Mouse (Mus musculus): Measurements from ENCODE around the gene Strn3. TPM values are rescaled to one million over a fixed set of nuclear protein-coding genes. Genes with fewer than 3 reads are reported as not detected.

Strn3 gene
- polyA plus RNA-seq, 1 experiment: 7.1 TPM

GRCm38 (mm10) chr12:51676442-51676841, 15.3 kb downstream of the Strn3 start:
- DNase-seq (ENCODE audit: low read depth in 1 of 2, low spot score in 2 of 2): no peak
- Histone ChIP-seq H3K27me3 (ENCODE audit: control insufficient read depth, insufficient read depth, low read length) (no peaks in the 10 kb centered on the region), H3K36me3 (ENCODE audit: control insufficient read depth, insufficient read depth, low read length) (no peaks in the 10 kb centered on the region), H3K4me1 (ENCODE audit: control insufficient read depth, insufficient read depth, insufficient read length) (peaks cover 7% of the 10 kb centered on the region), H3K27ac (ENCODE audit: insufficient read depth, low read length) (no peak overlapping the region), H3K4me3 (ENCODE audit: extremely low read depth, insufficient read depth, insufficient read length) (no peak overlapping the region)
- TF ChIP-seq POLR2A (IDR thresholded peaks at IDR 0.05; ENCODE audit: low read depth, low read length) (no peak), CTCF (IDR thresholded peaks at IDR 0.05; ENCODE audit: extremely low read depth, insufficient read depth, insufficient read length, insufficient replicate concordance) (no peak)
- 90% methylated on average over 2 of the region's 2 CpGs for WGBS

- no peaks in the 10 kb centered on the region for H3K27me3 ChIP-seq (ENCODE audit: control insufficient read depth, insufficient read depth, low read length)
- H3K4me3 ChIP-seq (ENCODE audit: extremely low read depth, insufficient read depth, insufficient read length): no peak overlapping the region
- no peak for DNase-seq (ENCODE audit: low read depth in 1 of 2, low spot score in 2 of 2)
- H3K4me1 ChIP-seq (ENCODE audit: control insufficient read depth, insufficient read depth, insufficient read length): no peaks in the 10 kb centered on the region
- TF ChIP-seq CTCF (IDR thresholded peaks at IDR 0.05; ENCODE audit: extremely low read depth, insufficient read depth, insufficient read length, insufficient replicate concordance): no peak
- TF ChIP-seq POLR2A (IDR thresholded peaks at IDR 0.05; ENCODE audit: low read depth, low read length): no peak
- WGBS: 78% methylated on average over 4 of the region's 4 CpGs
- H3K27ac ChIP-seq (ENCODE audit: insufficient read depth, low read length): no peak overlapping the region
- no peaks in the 10 kb centered on the region for H3K36me3 ChIP-seq (ENCODE audit: control insufficient read depth, insufficient read depth, low read length)
Observed at GRCm38 (mm10) chr12:51673270-51673669, 18.4 kb downstream of the Strn3 start.

- no peaks in the 10 kb centered on the region for H3K4me1 ChIP-seq (ENCODE audit: control insufficient read depth, insufficient read depth, insufficient read length)
Observed at GRCm38 (mm10) chr12:51671231-51671891, 20.3 kb downstream of the Strn3 start.

GRCm38 (mm10) chr12:51666708-51667430, 24.8 kb downstream of the Strn3 start:
- DNase-seq (ENCODE audit: low read depth in 1 of 2, low spot score in 2 of 2): peak in 1 of 2 experiments; percentile 11
- H3K36me3 ChIP-seq (ENCODE audit: control insufficient read depth, insufficient read depth, low read length): no peaks in the 10 kb centered on the region
- H3K4me3 ChIP-seq (ENCODE audit: extremely low read depth, insufficient read depth, insufficient read length): no peak overlapping the region
- H3K27me3 ChIP-seq (ENCODE audit: control insufficient read depth, insufficient read depth, low read length): no peaks in the 10 kb centered on the region
- H3K4me1 ChIP-seq (ENCODE audit: control insufficient read depth, insufficient read depth, insufficient read length): no peaks in the 10 kb centered on the region; the same call in 1 of the 2 replicates
- H3K27ac ChIP-seq (ENCODE audit: insufficient read depth, low read length): no peak overlapping the region
- 58% methylated on average over 4 of the region's 4 CpGs for WGBS
- no peak for TF ChIP-seq POLR2A (IDR thresholded peaks at IDR 0.05; ENCODE audit: low read depth, low read length)
- no peak for TF ChIP-seq CTCF (IDR thresholded peaks at IDR 0.05; ENCODE audit: extremely low read depth, insufficient read depth, insufficient read length, insufficient replicate concordance)

More at GRCm38 (mm10) chr12:51671231-51671891, 20.3 kb downstream of the Strn3 start:
- Histone ChIP-seq H3K27me3 (ENCODE audit: control insufficient read depth, insufficient read depth, low read length) (no peaks in the 10 kb centered on the region), H3K4me3 (ENCODE audit: extremely low read depth, insufficient read depth, insufficient read length) (no peak overlapping the region), H3K27ac (ENCODE audit: insufficient read depth, low read length) (no peak overlapping the region), H3K36me3 (ENCODE audit: control insufficient read depth, insufficient read depth, low read length) (no peaks in the 10 kb centered on the region)
- DNase-seq (ENCODE audit: low read depth in 1 of 2, low spot score in 2 of 2): no peak
- 76% methylated on average over 5 of the region's 5 CpGs for WGBS
- no peak for TF ChIP-seq POLR2A (IDR thresholded peaks at IDR 0.05; ENCODE audit: low read depth, low read length)
- TF ChIP-seq CTCF (IDR thresholded peaks at IDR 0.05; ENCODE audit: extremely low read depth, insufficient read depth, insufficient read length, insufficient replicate concordance): no peak

GRCm38 (mm10) chr12:51663908-51664307, 27.8 kb downstream of the Strn3 start:
- H3K27ac ChIP-seq (ENCODE audit: insufficient read depth, low read length): no peak overlapping the region

GRCm38 (mm10) chr12:51663011-51663410, 28.7 kb downstream of the Strn3 start:
- no peak for DNase-seq (ENCODE audit: low read depth in 1 of 2, low spot score in 2 of 2)
- TF ChIP-seq CTCF (IDR thresholded peaks at IDR 0.05; ENCODE audit: extremely low read depth, insufficient read depth, insufficient read length, insufficient replicate concordance) (no peak), POLR2A (IDR thresholded peaks at IDR 0.05; ENCODE audit: low read depth, low read length) (no peak)
- H3K36me3 ChIP-seq (ENCODE audit: control insufficient read depth, insufficient read depth, low read length): no peaks in the 10 kb centered on the region
- H3K27me3 ChIP-seq (ENCODE audit: control insufficient read depth, insufficient read depth, low read length): no peaks in the 10 kb centered on the region
- no peaks in the 10 kb centered on the region; the same call in 1 of the 2 replicates for H3K4me1 ChIP-seq (ENCODE audit: control insufficient read depth, insufficient read depth, insufficient read length)
- H3K27ac ChIP-seq (ENCODE audit: insufficient read depth, low read length): no peak overlapping the region
- H3K4me3 ChIP-seq (ENCODE audit: extremely low read depth, insufficient read depth, insufficient read length): no peak overlapping the region

More at GRCm38 (mm10) chr12:51663908-51664307, 27.8 kb downstream of the Strn3 start:
- Histone ChIP-seq H3K4me1 (ENCODE audit: control insufficient read depth, insufficient read depth, insufficient read length) (no peaks in the 10 kb centered on the region; the same call in 1 of the 2 replicates), H3K4me3 (ENCODE audit: extremely low read depth, insufficient read depth, insufficient read length) (no peak overlapping the region), H3K27me3 (ENCODE audit: control insufficient read depth, insufficient read depth, low read length) (no peaks in the 10 kb centered on the region), H3K36me3 (ENCODE audit: control insufficient read depth, insufficient read depth, low read length) (no peaks in the 10 kb centered on the region)
- no peak for DNase-seq (ENCODE audit: low read depth in 1 of 2, low spot score in 2 of 2)
- TF ChIP-seq POLR2A (IDR thresholded peaks at IDR 0.05; ENCODE audit: low read depth, low read length) (no peak), CTCF (IDR thresholded peaks at IDR 0.05; ENCODE audit: extremely low read depth, insufficient read depth, insufficient read length, insufficient replicate concordance) (no peak)
